Mouse (Mus musculus) macrophage (primary cell): ENCODE results near the gene Armc6. TPM values are rescaled to one million over a fixed set of nuclear protein-coding genes. Genes with fewer than 3 reads are reported as not detected.

Experiments used
- H3K27ac ChIP-seq: fragments of 350-480 bp; formaldehyde crosslinking; 2 replicates; pipeline ENCODE4 v1.9.0; 2021
- H3K36me3 ChIP-seq: fragments of 350-480 bp; formaldehyde crosslinking; 2 replicates; pipeline ENCODE4 v1.9.0; 2021; ENCODE audit errors: inconsistent target
- H3K4me3 ChIP-seq: fragments of 350-480 bp; formaldehyde crosslinking; 2 replicates; pipeline ENCODE4 v1.9.0; 2021; ENCODE audit errors: inconsistent target
- H3K79me2 ChIP-seq: fragments of 350-480 bp; formaldehyde crosslinking; 2 replicates; pipeline ENCODE4 v1.9.0; 2021; ENCODE audit errors: inconsistent target
- WGBS: methylation state at CpG from one replicate; pipeline ENCODE4 v1.1.7; 2026; ENCODE audit warnings: inconsistent platforms; ENCODE audit not compliant: missing documents; 5-methylcytosine and 5-hydroxymethylcytosine counted together
- polyA plus RNA-seq: library from polyadenylated mRNA; stranded (reverse); fragments of 250-400 nt; gene quantifications from 3 replicates; pipeline ENCODE4 v1.2.4, GENCODE M21; 2018; ENCODE audit warnings: inconsistent platforms

The Armc6 gene
- polyA plus RNA-seq, 1 experiment from 2014 or later, result 1.4 TPM

GRCm38 (mm10) chr8:70195762-70196161, 38.5 kb downstream of the Armc6 start:
- Histone ChIP-seq H3K4me3 (no peak overlapping the region), H3K36me3 (no peaks in the 10 kb centered on the region), H3K27ac (no peak overlapping the region), H3K79me2 (no peaks in the 10 kb centered on the region)
- 94% methylated on average over 2 of the region's 2 CpGs for WGBS

DNA sequence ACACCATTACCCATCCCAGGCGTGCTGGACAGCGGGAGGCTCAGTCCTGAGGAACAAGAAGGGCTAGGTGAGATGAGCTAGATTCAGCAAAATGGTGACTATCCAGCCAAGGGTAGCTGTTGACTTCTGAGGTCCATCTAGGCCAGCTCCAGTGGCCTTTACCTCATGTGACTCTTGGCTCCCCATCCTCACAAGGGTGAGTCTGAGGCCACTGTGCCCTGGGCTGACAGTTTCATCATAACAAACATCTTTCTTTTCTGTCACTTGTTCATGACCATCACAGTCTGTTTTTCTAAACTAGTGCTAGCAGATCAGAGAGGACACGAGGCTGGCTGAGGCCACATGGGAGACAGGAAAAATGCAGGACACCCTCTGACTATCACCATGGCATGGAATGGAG, 40.1 kb downstream of the Armc6 start:
- Histone ChIP-seq H3K27ac (no peak overlapping the region), H3K79me2 (no peaks in the 10 kb centered on the region), H3K4me3 (no peak overlapping the region), H3K36me3 (no peaks in the 10 kb centered on the region)
- 96% methylated on average over 3 of the region's 3 CpGs for WGBS

DNA sequence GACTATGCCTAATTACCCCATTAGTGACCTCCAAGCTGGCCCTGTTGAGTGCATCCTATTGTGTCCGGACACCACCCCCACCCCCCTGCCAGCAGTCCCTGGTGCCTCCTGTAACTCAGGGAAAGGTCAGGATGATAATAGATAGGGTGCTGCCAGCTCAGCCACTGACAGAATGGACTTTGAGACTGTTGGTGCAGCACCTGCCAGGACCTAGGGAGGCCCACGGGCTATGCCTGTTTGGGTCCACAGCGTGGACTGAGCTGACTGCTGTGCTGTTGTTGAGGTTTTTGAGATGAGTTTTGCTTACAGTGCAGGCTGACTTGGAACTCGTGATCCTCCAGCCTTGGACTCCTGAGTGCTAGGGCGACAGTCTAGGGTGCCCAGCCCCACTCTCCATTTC, 41.0 kb downstream of the Armc6 start:
- Histone ChIP-seq H3K36me3 (no peaks in the 10 kb centered on the region), H3K4me3 (no peak overlapping the region), H3K27ac (no peak overlapping the region), H3K79me2 (no peaks in the 10 kb centered on the region)
- WGBS, result 94% methylated on average over 5 of the region's 5 CpGs

GRCm38 (mm10) chr8:70188707-70189106, 45.6 kb downstream of the Armc6 start:
- Histone ChIP-seq H3K36me3 (no peaks in the 10 kb centered on the region), H3K27ac (no peak overlapping the region), H3K79me2 (no peaks in the 10 kb centered on the region), H3K4me3 (no peak overlapping the region)
- WGBS, result 88% methylated on average over 7 of the region's 7 CpGs

DNA sequence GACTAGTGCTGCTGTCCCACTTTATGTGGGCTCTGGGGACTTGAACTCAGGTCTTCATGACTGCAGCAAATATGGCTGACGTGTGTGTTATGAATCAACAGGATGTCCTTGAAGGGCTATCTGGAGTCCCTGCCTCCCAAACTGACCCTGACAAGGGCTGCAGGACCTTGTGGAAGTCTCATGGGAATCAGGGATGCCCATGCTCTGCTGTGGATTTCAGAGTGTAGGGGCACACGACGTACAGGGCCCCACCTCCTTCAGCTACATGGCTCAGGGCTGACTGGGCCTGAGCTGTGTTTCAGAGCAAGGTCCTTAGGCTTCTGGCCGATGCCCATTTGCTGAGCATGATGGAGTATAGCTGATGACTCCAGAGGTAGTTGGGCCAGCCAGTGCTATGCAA, 51.1 kb downstream of the Armc6 start:
- no peaks in the 10 kb centered on the region for H3K79me2 ChIP-seq
- peaks cover 10% of the 10 kb centered on the region; the same call in 1 of the 2 replicates for H3K36me3 ChIP-seq
- 94% methylated on average over 4 of the region's 4 CpGs for WGBS
- H3K4me3 ChIP-seq, result no peak overlapping the region
- H3K27ac ChIP-seq, result no peak overlapping the region

- WGBS, result 100% methylated on average over 2 of the region's 2 CpGs
- Histone ChIP-seq H3K79me2 (no peaks in the 10 kb centered on the region), H3K4me3 (no peak overlapping the region), H3K36me3 (peaks cover 15% of the 10 kb centered on the region; the same call in 1 of the 2 replicates), H3K27ac (no peak overlapping the region)
Measured at GRCm38 (mm10) chr8:70181903-70182252, 52.4 kb downstream of the Armc6 start.

DNA sequence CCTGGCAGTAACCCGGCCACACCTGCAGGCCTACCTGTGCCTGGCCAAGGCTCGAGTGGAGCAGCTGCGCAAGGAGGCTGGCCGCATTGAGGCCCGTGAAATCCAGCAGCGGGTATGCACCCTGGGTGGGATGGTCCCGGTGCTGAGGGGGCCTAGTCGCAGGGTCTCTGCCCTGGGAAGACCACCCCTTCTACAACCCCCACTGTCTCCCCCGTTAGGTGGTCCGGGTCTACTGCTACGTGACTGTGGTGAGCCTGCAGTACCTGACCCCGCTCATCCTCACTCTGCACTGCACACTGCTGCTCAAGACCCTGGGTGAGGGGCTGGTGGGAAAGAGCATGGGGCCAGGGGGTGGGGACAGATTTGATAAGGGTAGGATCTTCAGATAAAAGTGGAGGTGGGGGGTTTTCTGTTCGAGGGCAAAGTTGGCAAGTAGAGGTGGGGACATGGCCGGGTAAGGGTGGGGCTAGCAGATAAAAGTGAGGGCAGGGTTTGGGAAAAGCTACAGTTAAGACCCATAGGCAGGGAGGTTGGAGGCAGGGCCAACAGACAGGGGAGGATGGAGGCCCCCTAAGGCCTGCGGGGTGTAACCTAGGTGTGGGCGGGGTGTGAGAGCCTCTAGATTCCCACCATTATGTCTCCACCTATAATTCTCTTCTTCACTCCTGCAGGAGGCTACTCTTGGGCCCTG, 52.9 kb downstream of the Armc6 start:
- no peak overlapping the region for H3K27ac ChIP-seq
- H3K36me3 ChIP-seq, result peaks cover 15% of the 10 kb centered on the region; the same call in 1 of the 2 replicates
- H3K79me2 ChIP-seq, result no peaks in the 10 kb centered on the region
- H3K4me3 ChIP-seq, result no peak overlapping the region
- 90% methylated on average over 11 of the region's 16 CpGs for WGBS

- WGBS, result 95% methylated on average over 4 of the region's 4 CpGs
- peaks cover 3% of the 10 kb centered on the region; the same call in 1 of the 2 replicates for H3K79me2 ChIP-seq
- H3K4me3 ChIP-seq, result no peak overlapping the region
- no peak overlapping the region for H3K27ac ChIP-seq
- H3K36me3 ChIP-seq, result peaks cover 15% of the 10 kb centered on the region; the same call in 1 of the 2 replicates
Measured at GRCm38 (mm10) chr8:70179082-70179481, 55.2 kb downstream of the Armc6 start.

DNA sequence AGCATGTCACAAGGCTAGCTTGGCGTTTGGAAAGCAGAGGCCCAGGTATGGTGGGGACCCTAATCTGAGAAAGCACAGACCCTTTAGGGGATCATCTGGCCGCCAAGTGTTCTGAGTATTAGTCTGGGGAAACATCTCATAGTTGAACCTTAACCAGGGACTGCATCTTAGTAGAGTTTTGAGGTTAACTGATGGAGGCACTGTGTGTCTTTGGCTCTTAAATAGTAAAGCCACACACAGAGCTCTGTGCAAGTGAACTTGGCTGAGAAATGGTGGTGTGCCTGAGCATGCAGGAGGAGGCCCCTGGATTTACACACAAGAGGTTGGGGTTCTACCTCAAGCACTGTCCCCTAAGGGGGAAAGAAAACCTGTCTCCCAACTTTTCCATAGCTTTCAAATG, 56.0 kb downstream of the Armc6 start:
- H3K4me3 ChIP-seq, result no peak overlapping the region
- H3K36me3 ChIP-seq, result peaks cover 15% of the 10 kb centered on the region; the same call in 1 of the 2 replicates
- H3K27ac ChIP-seq, result no peak overlapping the region
- peaks cover 11% of the 10 kb centered on the region; the same call in 1 of the 2 replicates for H3K79me2 ChIP-seq
- 100% methylated on average over 2 of the region's 2 CpGs for WGBS

DNA sequence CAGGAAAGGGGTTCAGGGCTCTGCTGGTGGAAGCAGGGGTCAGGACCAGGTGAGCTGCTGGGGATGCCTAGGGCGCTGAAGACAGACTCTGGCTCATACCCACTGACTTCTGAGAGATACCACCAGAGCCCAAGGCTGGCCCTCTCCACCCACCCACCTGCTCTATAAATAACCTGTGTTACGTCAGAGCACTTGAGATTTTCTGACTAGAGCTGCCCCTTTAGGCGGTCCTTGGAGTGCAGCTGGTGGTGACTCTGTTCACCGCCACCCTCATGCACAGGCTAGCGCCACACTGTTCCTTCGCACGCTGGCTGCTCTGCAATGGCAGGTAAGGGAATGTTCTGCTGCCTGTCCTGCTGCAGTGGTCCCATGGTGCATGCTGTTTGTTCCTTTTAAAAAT, 60.2 kb downstream of the Armc6 start:
- peaks cover 18% of the 10 kb centered on the region; the same call in 1 of the 2 replicates for H3K79me2 ChIP-seq
- H3K27ac ChIP-seq, result no peak overlapping the region
- H3K4me3 ChIP-seq, result no peak overlapping the region
- 90% methylated on average over 6 of the region's 7 CpGs for WGBS
- H3K36me3 ChIP-seq, result peaks cover 6% of the 10 kb centered on the region; the same call in 1 of the 2 replicates

- no peak overlapping the region for H3K4me3 ChIP-seq
- no peak overlapping the region for H3K27ac ChIP-seq
- peaks cover 6% of the 10 kb centered on the region; the same call in 1 of the 2 replicates for H3K36me3 ChIP-seq
- H3K79me2 ChIP-seq, result peaks cover 18% of the 10 kb centered on the region; the same call in 1 of the 2 replicates
- WGBS, result 88% methylated on average over 5 of the region's 5 CpGs
Measured at GRCm38 (mm10) chr8:70173320-70173719, 60.9 kb downstream of the Armc6 start.

DNA sequence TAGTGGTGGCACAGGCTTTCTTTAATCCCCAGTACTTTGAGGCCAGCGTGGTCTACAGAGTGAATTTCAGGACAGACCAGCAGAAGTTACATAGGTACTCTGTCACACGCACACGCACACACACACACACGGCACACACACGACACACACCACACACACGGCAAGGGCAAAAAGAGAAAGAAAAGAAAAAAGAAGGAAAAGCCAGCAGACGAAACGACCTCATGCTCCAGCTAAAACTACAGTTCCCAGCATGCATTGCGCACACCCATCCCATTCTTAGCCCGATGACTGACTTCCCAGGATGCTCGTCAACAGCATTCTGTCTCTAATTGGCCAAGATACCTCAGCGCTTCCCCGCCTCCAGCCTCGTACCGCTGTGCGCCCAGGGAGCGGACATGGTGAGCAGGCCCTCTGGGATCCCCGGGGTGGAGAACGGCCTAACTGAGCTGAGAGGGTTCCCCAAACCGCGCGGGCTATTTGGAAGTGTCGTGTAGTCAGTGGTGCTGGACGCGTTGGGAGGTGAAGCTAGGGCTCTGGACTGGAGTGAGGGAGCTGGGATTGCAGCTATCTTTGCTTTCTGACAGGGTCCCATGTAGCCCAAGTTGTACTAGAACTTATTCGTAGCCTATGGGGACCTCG, 62.1 kb downstream of the Armc6 start, which contains the start of gene Tmem161a:
Tmem161a (plus strand) TSS at position 314 of the 639 bp plus-strand sequence.
- WGBS, result 2% methylated on average over 26 of the region's 27 CpGs
- peaks cover 18% of the 10 kb centered on the region; the same call in 1 of the 2 replicates for H3K79me2 ChIP-seq
- H3K36me3 ChIP-seq, result peaks cover 1% of the 10 kb centered on the region; the same call in 1 of the 2 replicates
- peak within 1 kb of the TSS; percentile 36 for H3K27ac ChIP-seq
- peak within 1 kb of the TSS; percentile 76 for H3K4me3 ChIP-seq

GRCm38 (mm10) chr8:70171240-70171639, 63.0 kb downstream of the Armc6 start:
- Histone ChIP-seq H3K79me2 (peaks cover 18% of the 10 kb centered on the region; the same call in 1 of the 2 replicates), H3K27ac (no peak overlapping the region), H3K4me3 (no peak overlapping the region), H3K36me3 (no peaks in the 10 kb centered on the region)
- over 99% methylated on average over 7 of the region's 7 CpGs for WGBS

DNA sequence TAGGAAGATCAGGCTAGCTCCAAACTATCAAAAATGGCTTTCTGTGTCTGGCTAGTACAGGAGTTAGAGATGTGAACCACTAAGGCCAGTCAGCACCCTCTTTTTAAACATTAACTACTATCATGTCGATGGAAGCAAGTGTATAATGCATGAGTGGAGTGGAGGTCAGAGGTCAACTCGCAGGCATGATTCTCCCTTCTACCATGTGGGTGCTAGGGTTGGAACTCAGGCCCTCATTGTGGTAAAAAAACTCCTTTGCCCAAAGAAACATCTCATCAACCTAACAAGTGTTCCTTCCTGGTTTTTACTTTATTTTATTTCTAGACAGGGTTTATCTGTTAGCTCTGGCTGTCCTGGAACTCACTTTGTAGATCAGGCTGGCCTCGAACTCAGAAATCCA, 63.5 kb downstream of the Armc6 start:
- no peak overlapping the region for H3K27ac ChIP-seq
- H3K79me2 ChIP-seq, result peaks cover 18% of the 10 kb centered on the region; the same call in 1 of the 2 replicates
- H3K36me3 ChIP-seq, result no peaks in the 10 kb centered on the region
- WGBS, result 100% methylated on average over 2 of the region's 3 CpGs
- H3K4me3 ChIP-seq, result no peak overlapping the region
